Mouse (Mus musculus) urinary bladder, adult 2 months (tissue): ENCODE results near the gene Olfr1392. TPM values are rescaled to one million over a fixed set of nuclear protein-coding genes. Genes with fewer than 3 reads are reported as not detected.
"Not testable (repeated sequence)": the region's sequence is repeated elsewhere in the genome, so short reads cannot be mapped to it uniquely, and the experiment has no call there.

Experiments used
- DNase-seq: peaks from one replicate; pipeline ENCODE4 v3.0.0; 2022; ENCODE audit warnings: low spot score
- polyA plus RNA-seq: library from polyadenylated mRNA; depleted of rRNA; stranded (reverse); fragments of >200 nt; gene quantifications from 2 replicates; pipeline ENCODE4 v1.2.3, GENCODE M21; 2012; rRNA removed

Olfr1392 gene
- polyA plus RNA-seq, result 0.10 and 0.15 TPM in 2 replicates

GRCm38 (mm10) chr11:49284982-49285381 lies at the start of gene Olfr1392:
Gene Olfr1392, plus strand, starts transcription at chr11:49285282.
- DNase-seq, result not testable (repeated sequence)

DNA sequence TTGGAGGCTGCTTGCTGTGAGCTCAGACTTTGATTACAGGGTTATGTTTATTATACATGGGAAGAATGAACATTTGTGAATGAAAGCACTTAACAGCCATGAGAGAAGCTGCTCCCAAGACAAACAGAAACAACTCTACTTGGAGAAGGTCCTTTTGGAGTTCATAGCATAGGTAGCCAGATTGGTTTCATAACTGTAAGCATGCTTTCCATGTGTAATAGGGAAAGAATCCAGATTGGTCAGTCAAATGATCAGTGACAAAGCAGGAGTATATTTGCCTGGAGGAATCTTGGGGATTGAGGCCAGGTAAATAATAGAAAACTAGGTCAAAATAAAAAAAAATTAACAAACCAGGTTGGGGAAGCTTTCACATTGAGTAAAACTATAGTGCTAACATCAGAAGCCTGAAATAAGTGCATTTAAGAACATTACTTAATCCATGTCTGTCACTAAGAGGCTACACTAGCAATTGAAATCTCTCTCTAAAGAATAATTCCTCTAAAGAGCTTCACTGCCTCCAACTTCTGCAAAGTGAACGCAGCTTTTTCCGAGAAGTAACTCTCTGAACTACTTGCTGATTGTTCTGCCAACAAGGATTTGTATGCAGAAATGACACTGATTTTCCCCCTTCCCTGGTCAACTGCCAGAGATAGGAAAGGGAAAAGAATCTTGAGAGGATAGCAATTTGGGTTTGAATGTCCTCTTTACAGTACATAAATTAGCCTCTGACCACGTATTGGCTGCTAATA lies 49.4 kb upstream of the Olfr1392 start:
- no peak for DNase-seq

GRCm38 (mm10) chr11:49236891-49237290 lies 48.2 kb upstream of the Olfr1392 start:
- DNase-seq, result no peak

- DNase-seq, result no peak
Observed at GRCm38 (mm10) chr11:49237532-49237931, 47.5 kb upstream of the Olfr1392 start.

DNA sequence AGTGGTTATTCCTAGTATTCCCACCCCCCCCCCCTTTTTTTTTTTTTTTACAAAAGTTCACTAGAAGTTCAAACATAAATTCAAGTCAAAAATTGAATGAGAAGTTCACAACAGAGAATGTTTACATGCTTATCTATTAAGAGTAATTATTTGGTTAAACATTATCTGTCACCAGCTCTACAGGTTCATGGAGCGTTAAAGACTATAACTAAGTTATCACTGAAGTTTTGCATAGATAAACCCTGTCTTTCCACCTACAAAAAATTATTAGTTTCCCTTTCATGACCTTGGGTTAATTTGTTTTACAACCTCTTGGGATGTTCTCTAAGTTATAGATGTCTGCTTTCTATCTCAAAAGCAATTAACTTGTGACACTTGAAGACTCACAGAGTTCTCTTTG lies 44.8 kb upstream of the Olfr1392 start:
- no peak for DNase-seq

DNA sequence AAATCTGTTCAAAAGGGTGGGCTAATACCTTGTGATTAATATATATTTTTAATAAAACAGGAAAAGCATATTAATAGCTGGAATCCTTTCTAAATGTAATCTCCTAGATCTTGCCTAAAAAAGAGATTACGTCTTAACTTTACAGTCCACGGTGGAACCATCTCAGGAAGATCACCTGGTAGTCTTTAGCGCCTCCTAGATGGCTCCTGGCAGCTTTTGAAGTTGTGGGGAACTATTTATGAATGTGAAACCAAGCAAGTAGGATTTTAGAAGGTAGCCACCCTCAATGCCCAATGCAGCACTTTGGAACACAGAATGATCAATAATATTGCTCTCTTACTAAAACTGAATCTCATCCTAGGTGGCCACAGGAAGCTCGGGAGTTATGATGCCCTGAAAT lies 44.2 kb upstream of the Olfr1392 start:
- DNase-seq, result no peak

GRCm38 (mm10) chr11:49241471-49241870 lies 43.6 kb upstream of the Olfr1392 start:
- no peak for DNase-seq

- no peak for DNase-seq
Observed at GRCm38 (mm10) chr11:49242944-49243626, 42.0 kb upstream of the Olfr1392 start.

- DNase-seq, result peak; percentile 88
Observed at GRCm38 (mm10) chr11:49243727-49244594, 41.1 kb upstream of the Olfr1392 start, which contains the start of gene Mgat1. Gene Mgat1, plus strand, starts transcription at chr11:49244191.

DNA sequence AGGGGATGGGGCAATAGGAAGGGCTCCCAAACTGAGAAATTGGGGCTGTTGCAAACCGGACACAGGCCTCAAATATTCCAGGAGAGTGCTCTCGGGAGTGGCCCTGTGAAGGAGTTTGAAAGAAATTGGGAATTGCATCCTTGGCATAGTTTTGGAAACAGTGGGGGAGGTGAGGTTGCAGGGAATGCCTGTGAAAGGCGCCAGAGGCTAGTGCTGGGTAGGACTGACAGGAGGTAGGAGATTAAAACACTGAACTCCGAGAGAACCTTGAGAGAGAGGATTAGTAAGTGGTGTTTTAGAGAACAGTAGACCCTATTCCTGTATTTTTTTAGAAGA lies 40.5 kb upstream of the Olfr1392 start:
- no peak for DNase-seq

- DNase-seq, result no peak
Observed at GRCm38 (mm10) chr11:49245176-49245575, 39.9 kb upstream of the Olfr1392 start.

DNA sequence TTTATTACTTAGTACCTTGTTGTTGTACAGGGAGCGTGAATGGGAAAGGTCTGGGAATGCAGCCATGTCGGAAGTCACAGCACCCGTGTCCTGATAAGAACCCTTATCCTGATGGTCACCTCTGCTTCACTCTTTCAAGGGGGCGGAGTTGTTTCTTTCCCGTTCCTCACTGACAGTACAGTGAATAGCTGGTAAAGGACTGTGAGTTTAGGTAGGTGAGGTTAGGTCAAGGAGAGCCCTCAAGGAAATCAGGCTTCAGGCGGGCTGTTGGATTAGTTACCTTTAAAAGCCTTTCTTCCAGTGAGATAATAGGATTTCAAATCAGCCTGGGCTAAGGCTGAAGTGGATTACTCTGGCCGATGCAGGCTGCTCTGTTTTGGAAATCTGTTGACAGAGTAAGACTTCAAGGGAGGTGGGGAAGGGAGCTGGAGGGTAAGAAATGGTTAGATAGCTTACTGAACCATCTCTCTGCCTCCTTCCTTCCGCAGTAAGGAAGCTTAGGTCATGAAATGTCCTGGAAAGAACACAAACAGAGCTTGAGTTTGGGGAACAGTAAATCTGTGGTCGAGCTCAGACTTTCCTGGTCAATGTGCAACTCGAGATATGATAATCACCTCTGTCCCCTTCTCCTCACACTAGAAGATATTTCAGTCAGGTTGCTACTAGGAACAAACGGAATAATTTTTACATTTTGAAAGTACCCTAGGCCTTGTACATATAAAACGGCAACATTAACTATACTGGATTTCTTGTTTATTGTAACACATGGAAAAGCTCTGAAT lies 39.3 kb upstream of the Olfr1392 start:
- DNase-seq, result no peak

DNA sequence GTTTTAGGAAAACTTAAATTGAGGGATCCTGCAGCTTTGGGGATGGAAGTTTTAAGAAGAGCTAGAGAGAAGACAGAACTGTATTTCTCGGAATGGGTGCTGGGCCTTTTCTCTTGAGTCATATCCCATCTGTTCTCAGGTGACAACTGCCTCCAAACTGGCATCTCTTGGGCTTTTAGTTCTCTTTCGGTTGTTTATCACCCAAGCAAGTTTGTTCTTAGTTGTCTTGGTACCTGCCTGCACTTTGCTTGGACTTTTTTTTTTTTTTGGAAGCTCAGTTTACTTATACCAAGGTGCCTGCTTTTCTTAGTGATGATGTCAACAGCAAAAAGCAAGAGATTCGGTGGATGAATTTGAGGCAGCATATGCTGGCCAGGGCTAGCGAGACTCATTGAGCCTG lies 38.6 kb upstream of the Olfr1392 start:
- no peak for DNase-seq

- no peak for DNase-seq
Observed at GRCm38 (mm10) chr11:49247255-49247654, 37.8 kb upstream of the Olfr1392 start.

DNA sequence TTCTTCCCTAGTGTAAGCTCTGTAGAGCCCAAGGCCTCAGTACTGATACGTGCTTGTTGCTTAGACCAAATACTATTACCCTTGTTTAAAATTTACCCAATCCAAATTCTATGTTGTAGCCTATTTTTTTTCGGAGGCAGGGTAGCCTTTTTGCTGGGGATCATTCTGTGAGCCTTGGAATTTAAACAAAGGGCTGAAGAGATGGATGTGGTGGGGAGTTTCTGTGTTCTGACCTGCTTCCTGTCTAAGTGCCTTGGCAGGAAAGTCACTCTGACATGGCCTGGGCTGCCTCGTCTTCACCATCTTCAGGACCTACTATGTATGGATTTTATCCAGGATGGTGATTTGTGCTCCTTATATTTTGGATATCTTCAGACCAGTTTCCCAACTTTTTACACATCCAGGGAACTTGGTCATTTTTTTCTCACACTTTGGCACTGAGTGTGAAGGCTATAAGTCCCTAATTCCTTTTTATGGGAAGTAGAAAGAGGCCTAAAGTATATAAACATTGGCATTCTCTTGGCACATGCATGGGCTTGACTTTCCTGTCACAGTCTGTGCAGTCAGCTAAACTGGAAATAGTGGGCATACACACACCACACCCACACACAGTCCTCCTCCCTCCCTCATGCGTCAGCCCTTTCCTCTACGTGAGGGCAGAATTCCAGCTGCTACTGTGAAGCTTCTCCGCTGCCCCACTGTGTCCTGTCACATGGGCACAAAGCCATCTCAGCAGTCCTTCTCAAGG lies 36.7 kb upstream of the Olfr1392 start:
- no peak for DNase-seq

GRCm38 (mm10) chr11:49248974-49249700 lies 35.9 kb upstream of the Olfr1392 start:
- no peak for DNase-seq

GRCm38 (mm10) chr11:49249811-49250421 lies 35.2 kb upstream of the Olfr1392 start:
- no peak for DNase-seq

- peak; percentile 92 for DNase-seq
Observed at GRCm38 (mm10) chr11:49250422-49251379, 34.4 kb upstream of the Olfr1392 start.

DNA sequence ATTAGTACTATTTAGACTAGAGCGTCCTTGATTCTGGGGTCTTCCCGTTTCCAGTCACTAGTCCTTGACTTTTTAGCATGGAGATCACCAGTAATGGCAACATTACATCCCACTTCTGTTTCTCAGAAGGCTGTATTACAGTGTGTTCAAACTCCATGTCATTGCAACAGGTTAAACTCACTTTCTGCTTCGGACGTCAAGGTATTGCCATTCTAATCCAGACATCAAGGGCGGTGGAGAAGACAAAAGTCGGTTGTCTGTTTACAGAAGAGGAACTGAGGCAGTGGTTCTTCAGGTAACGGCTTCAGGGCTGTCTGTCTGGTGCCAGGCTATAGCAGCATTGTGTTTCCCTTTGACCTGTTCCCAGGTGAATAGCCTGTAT lies 33.7 kb upstream of the Olfr1392 start:
- DNase-seq, result no peak
